Mouse (Mus musculus) cerebellum, postnatal 14 days (tissue): ENCODE measurements around the gene Mfsd12.

ENCODE experiments used
- DNase-seq, 2 experiments: peaks; one replicate each; pipeline ENCODE4 v3.0.0; 2021; ENCODE audit warnings: mixed read lengths in 2 of 2

Mfsd12 gene

GRCm38 (mm10) chr10:81356352-81356990, 820 bp upstream of the Mfsd12 start:
- no peak for DNase-seq

- no peak for DNase-seq
Observed at GRCm38 (mm10) chr10:81358209-81358608, 918 bp downstream of the Mfsd12 start.

DNA sequence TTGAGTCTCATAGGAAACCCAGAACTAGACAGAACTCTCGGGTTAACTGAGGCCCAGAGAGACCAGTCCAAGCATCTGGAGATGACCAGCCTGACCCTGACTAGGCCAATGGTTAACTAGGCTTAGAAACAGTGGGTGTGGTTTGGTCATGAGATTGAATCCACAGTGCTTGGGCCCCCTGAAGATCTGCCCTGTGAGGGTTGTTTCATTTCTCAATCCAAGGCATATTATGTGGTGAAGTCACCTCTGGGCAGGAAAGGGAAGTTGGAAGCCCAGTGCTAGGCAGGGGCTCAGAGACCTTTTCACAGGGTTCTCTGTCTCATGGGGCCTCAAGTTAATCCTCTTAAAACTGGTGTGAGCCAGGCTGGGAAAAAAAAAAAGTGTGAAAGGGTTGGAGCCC, 1.6 kb downstream of the Mfsd12 start:
- DNase-seq = no peak

- no peak for DNase-seq
Observed at GRCm38 (mm10) chr10:81360721-81361120, 3.4 kb downstream of the Mfsd12 start.

DNA sequence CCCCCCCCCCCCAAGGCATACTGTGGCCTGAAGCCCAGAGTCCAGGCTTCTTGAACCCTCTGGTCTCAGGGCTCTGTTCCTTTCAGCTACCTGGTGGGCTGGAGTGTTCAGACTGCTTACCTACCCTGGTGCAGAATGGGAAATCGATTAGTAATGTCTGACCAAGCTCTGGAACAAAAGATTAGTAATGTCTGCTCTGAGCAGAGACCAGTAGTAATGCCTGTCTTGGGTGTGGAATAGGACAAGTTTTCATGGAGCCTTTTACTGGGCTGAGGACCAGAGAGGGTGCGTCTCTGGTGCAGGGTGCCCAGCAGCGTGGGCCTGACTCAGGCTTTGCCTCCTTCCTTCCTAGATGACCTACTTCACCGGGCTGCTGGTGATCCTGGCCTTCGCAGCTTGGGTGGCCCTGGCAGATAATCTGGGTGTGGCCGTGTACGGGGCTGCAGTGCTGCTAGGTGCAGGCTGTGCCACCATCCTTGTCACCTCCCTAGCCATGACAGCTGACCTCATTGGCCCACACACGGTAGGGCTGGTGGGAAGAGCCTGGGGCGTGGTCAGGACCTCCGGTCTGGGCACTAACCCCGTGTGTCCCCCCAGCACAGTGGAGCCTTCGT, 5.2 kb downstream of the Mfsd12 start:
- no peak for DNase-seq

DNA sequence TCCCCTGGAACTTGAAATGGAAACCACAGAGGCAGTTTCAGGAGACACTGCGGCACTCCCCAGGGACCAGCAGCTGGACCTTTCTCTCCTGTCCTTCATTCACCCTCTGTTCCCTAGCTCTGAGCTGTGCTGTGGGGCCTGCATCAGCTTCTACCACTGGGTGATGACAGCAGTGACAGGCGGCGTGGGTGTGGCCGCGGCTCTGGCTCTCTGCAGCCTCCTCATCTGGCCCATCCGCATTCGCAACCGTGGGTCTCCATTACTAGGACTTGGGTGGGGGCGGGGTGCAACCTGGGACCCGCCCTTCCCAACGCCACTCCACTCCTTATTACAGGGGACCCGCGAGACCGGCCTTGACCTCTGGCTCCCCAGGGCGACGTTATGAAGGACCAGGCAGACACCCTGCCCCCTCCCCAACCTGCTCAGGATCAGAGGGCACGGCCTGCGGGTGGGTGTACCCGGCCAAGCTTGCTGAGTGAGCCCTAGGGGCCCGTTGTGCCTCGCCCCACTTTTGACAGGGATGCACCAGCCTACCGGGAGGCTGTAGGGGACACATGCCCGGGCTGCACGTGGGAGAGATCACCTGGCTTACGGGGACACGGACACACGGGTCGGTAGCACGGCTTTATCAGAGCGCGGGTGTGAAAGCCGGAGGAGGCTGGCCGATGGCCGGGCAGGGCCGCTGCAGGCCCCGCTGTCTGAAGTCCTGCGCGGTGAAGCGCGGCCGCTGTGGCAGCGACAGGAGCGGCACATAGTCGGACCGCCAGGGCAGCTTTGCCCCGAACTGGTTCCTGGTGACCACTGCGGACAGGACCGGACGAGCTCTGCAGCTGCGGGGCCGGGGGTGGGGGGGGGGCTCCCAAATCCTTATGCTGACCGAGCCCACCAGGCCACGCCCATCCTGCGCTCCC, 6.4 kb downstream of the Mfsd12 start:
- DNase-seq = no peak

DNA sequence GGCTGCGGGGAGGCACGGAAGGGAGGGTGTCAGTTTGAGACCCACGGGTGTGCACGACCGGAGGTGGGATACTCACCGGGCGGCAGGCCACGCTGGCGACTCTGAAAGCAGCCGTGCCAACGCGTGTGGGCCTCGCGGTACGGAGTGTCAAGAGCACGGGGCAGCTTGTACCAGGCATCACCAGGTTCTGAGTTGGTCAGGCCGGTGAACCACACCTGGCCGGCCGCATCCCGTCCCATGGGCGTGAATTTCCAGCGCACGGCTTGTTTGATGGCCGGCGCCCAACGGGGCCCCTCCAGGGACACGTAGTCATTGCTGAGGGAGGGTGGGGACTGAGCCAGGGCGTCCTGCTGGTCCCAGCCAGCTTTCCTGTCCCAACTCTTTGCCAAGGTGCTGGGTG, 7.4 kb downstream of the Mfsd12 start:
- DNase-seq = no peak

GRCm38 (mm10) chr10:81365073-81365472, 7.8 kb downstream of the Mfsd12 start:
- no peak for DNase-seq

DNA sequence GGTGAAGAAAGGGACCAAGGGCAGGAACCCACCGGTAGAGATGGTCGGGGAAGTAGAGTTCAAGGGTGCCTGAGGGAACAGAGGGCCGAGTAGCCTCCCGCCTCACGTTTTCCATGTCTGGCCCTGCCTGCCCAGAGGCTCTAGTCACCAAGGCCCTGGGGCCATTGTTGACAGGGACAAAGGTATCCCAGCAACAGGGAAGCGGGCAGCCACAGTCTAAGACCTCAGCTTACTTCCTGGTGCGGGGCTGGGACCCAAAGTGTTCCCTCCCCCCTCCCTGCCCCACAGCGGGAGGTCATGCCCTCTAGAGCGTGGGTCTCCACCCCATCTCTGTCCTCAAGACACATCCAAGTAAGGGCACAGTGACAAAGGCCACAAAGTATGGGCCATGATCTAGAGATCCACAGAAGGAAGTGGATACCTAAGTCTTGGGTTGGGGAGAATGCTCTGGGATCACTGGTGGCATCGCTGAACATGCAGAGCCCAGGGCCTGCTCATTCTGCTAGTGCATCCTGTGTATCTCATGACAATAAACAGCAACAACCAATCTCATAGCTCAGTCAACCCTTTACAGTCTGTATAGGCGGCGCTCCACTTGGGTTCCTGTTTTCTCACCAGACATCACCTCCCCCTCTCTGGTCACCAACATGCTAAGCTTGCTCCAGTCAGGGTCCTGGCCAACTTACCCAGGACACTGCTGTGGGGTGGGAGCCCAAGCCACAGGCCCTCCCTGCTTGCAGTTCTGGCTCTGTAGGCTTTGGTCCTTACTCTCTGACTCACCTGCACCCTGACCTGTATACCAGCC, 8.6 kb downstream of the Mfsd12 start, which contains the start of gene 4930404N11Rik:
4930404N11Rik (minus strand) TSS at position 145 of the 805 bp plus-strand sequence.
- no peak for DNase-seq

- DNase-seq = no peak
Observed at GRCm38 (mm10) chr10:81366477-81367206, 9.4 kb downstream of the Mfsd12 start.

GRCm38 (mm10) chr10:81367207-81367495, 9.9 kb downstream of the Mfsd12 start:
- peak in 1 of 2 experiments; percentile 27 for DNase-seq

DNA sequence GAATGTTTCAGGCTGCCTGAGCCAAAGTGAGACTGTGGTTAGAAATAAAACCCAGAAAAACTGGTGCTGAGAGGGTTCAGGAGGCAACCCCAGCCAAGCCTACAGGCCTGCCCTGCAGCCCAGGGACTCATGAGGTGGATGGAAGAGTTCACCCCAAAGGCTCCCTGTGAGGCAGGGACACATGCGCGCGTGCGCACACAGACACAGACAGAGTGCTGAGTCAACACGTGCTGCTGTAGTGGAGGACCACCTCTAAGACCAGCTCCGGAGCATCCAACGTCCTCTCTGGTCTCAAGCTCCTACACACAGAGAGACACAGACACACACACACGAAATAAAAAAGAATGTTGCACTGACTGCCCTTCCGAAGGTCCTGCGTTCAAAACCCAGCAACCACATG, 18.0 kb downstream of the Mfsd12 start:
- no peak for DNase-seq

GRCm38 (mm10) chr10:81376561-81377361, 19.5 kb downstream of the Mfsd12 start:
- DNase-seq = no peak

DNA sequence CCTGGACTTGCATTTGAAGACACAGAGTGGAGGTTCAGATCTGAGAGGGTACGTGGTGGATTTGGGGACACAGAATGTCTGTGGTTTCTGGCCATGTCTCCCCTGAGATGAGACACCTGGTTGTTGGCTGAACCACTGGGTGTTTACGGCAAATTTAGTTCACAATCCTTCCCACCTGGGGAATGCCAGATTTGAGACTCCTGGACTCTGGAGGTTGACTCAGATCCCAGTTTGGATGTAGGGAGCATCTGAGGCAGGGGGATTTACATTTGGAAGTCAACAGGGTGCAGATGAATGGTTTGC, 20.0 kb downstream of the Mfsd12 start:
- DNase-seq = no peak

DNA sequence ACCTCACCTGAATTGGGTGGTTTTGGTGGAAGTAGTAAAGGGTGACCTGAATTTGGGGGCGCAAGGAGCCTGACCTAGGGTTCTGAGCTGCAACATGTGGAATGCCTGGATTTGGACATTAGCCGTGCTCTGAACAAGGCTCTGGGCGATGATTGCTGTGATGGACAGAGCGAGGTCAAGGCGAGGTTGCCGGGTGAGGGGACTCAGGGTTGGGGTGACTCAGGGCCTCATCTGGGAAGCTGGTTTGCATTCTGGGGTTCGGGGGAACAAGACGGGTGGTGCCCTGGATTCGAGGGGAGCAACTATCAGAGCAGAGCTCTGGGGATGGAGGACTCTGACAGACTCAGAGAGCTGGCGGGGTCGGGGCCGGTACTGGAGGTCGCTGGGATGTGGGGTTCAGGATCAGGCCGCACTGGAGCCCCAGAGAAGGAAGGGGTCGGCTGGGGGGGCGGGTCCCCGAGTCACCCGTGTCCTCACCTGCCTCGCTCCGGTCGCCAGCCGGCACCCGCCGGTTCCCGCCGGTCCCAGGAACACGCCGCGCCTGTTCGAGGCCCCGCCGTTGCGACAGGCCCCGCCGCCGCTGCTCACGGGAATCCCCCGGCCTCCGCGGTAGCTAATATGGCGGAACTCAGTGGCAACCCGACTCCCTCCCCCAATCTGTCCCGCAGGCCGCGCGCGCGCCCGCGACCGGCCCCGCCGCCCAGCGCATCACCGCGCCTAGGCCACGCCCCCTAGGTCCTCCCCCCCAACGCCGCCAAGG, 20.7 kb downstream of the Mfsd12 start, which contains the start of gene Fzr1:
Fzr1 (minus strand) TSS at position 724 of the 760 bp plus-strand sequence.
- DNase-seq = no peak

DNA sequence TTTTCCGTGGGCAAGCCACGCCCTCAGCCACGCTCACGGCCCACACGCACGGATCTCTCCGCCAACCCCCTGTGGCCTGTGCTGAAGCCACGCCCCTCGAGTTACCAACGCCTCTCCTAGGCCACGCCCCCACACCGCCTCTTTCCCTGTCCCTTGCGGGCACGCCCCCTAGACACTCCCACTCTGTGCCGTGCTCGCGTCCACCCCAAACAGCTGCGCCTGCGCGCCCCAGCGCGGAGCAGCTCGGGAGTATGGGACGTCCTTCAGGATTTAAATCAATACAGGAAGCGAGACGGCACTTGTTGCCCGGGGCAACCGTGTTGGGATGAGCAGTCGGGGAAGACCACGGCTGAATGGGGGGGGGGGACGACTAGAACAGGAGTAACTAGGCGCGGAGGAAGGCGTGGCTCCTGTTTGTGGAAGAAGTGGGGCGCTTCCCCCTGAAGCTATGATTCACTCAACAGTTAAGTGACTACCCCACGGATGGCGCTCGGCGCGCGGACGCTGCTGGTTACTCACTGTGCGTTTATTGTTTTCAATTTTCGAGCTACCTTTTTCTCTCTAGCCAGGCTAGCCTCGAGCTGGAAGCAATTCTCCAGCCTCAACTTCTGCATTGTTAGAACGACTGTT, 21.4 kb downstream of the Mfsd12 start:
- DNase-seq = peak; percentile 100

- DNase-seq = no peak
Observed at GRCm38 (mm10) chr10:81379183-81379553, 21.9 kb downstream of the Mfsd12 start.

- DNase-seq = no peak
Observed at GRCm38 (mm10) chr10:81379809-81380378, 22.6 kb downstream of the Mfsd12 start.

DNA sequence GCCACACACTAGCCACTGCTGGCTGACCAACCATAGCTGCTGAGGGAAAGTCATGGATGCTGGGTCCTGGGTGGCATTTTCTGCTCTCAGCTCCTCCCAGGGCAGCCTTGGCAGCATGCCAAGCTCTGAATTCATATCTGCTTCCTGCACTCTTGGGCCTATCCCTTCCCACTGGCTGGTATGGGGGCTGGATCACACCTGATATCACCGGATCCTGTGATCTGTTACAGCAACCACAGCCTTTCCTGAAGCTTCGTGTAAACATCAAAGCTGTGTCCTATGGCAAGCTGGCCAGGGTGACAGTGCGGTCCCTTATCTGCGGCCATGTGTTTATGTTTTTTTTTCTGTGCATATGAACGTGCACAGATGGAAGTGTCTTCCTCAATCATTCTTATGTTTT, 24.7 kb downstream of the Mfsd12 start:
- DNase-seq = peak in 1 of 2 experiments; percentile 56
